Mouse (Mus musculus): ENCODE data around the gene Arg2. TPM values are rescaled to one million over a fixed set of nuclear protein-coding genes. Genes with fewer than 3 reads are reported as not detected.

Gene Arg2
- not detected in 2 replicates for polyA plus RNA-seq (2015; fragmentation: Nextera tagmentation; extraction: Ambion mirVana)

DNA sequence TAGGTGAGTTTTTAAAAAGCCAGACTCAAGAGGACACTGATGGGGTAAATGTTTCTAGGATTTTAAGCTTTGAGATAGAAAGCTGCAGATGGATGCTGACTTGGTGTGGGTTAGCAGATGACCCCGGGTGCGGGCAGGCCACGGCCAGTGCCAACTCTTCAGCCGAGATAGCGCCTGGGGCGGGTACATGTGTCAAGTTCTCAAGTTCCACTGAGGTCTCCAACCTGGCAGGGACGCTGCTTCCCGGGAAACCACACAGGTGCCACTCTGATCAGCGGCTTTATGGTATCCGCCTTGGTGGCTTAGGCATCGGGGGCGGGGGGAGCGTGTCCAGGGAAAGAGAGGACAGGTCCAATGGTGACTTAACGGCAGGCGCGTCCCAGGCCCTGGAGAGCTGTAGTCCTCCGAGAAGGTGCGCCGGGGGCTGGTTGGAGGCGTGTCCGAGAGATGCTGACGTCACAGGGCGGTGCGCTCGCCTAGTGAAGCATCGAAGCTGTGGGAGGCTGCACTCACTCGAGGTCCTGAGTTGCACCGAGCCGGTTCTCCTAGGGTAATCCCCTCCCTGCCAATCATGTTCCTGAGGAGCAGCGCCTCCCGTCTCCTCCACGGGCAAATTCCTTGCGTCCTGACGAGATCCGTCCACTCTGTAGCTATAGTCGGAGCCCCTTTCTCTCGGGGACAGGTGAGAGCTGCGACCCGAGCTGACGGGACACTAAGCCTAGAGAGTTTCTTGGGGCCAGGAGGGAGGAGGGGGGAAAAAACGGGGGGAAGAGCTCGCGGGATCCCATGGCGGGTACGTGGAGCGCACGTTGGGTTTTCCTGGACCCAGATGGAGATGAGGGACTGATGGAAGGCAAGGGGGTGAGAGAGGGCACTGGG is at the start of gene Arg2:
Gene Arg2 (plus strand): TSS at position 479 of the 879 bp plus-strand sequence.

DNA sequence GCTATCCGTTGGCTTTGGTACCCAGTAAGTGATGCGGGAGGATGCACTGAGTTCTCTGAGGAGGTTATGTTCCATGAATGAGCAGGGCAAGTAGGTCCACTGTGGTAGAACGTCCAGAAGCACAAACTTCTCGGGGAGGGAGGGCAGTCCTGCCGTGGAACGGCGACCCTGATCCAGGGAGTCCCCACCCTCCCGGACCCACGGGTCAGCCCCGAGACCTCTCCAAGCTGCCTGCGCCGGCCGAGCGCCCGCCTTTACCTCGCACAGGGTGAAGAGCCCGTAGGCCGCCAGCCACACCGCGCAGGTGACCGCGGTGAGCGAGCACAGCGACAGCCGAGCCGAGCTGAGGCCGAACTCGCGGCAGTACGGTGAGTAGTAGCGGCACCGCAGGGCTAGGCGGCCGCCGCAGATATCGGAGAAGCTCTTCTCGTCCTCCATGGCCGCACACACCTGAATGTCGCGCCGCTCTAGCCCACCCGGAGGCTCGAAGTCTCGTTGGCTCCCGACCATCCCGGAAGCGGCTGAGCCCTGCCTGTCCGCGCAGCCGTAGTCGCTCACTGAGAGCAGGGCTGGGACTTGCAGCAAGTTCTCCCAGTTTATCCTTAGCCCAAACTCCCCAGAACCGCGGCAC is 41.3 kb upstream of the Arg2 start, which contains the start of gene Pigh:
Gene Pigh (minus strand): TSS at position 470 of the 631 bp plus-strand sequence.

DNA sequence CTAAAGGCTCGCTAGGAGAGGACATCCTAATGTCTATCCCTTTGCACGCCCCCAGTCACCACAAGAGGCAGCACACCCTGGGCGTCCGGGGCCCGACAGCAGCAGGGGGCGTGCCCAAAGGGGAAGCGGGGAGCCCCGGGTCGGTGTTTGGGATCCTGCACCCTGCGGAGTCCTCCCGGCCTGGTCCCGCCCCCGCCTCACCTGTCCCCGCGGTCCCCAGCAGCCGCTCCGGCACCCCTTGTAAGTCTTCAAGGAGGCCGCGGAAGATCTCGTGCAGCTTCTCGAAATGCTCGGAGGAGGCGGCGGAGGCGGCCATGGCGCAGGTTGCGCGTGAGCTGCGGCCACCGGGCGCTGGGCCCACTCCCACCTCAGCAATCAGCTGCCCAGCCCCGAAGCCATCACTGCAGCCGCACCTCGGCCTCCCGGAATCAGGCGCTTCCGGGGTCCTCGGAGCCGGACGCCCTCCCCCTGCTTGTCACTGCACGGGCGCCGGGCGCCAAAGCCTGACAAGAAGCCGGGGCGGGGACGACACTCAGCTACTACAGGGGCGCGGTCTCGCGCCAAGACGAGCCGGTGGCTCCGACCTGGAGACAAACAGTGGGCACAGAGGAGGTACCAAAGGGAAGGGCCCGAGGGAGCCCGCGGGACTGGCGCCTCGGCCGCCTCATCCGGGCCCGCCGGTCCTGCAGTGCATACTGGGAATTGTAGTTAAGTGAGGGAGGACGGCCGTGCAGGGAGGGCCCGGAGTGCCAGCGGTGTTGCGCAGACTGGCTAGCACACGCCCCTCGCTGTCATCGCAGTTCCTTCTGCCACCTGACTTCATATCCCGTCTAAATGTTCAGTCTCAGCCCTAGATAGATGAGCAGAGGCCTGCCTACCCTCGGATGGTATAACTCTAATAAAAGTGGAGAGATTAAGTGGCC is 41.7 kb downstream of the Arg2 start, which contains the start of gene Vti1b:
Gene Vti1b (minus strand): TSS at position 649 of the 923 bp plus-strand sequence.

DNA sequence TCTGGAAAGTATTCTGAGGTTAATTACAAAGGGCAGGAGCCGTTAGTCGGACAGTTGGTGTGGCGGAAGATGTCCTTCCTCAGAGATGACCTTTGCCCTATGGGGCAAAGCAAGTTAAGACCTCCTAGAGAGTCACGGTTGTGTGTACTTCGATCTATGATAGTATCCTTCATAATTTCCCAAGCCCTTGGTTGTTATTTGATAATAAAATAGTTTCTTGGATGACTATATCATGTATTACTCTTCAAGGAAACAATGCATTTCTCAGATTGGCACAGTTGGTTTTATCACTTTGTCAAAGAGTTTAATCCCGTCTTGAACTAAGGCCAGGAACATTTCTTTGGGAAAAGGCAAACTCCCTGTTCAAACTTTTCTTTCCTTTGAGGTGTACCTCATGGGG is 61.6 kb downstream of the Arg2 start, which contains the start of gene Rdh11:
Gene Rdh11 (minus strand): TSS at position 101 of the 400 bp plus-strand sequence.

Other genes with a start within 250 kb of the Arg2 start
- gene Plek2, start 223.8 kb upstream of the Arg2 start, polyA plus RNA-seq (2015; fragmentation: Nextera tagmentation; extraction: Ambion mirVana) = 0.21 and 0.95 TPM in 2 replicates
- 2.5 and 3.5 TPM in 2 replicates for gene Tmem229b, start 123.2 kb upstream of the Arg2 start, polyA plus RNA-seq (2015; fragmentation: Nextera tagmentation; extraction: Ambion mirVana)
- 0.42 and 0.54 TPM in 2 replicates for gene Plekhh1, start 101.6 kb upstream of the Arg2 start, polyA plus RNA-seq (2015; fragmentation: Nextera tagmentation; extraction: Ambion mirVana)
- gene Pigh, start 41.1 kb upstream of the Arg2 start, polyA plus RNA-seq (2015; fragmentation: Nextera tagmentation; extraction: Ambion mirVana) = 5.1 and 7.2 TPM in 2 replicates
- gene Vti1b, start 41.9 kb downstream of the Arg2 start, polyA plus RNA-seq (2015; fragmentation: Nextera tagmentation; extraction: Ambion mirVana) = 65.0 and 72.1 TPM in 2 replicates
- gene Rdh11, start 61.5 kb downstream of the Arg2 start, polyA plus RNA-seq (2015; fragmentation: Nextera tagmentation; extraction: Ambion mirVana) = 5.9 and 6.8 TPM in 2 replicates
- 0.76 and 2.2 TPM in 2 replicates for gene Rdh12, start 78.1 kb downstream of the Arg2 start, polyA plus RNA-seq (2015; fragmentation: Nextera tagmentation; extraction: Ambion mirVana)
- 5.7 TPM in 2 replicates for gene Zfyve26, start 165.5 kb downstream of the Arg2 start, polyA plus RNA-seq (2015; fragmentation: Nextera tagmentation; extraction: Ambion mirVana)
- 1.7 and 2.0 TPM in 2 replicates for gene Rad51b, start 166.5 kb downstream of the Arg2 start, polyA plus RNA-seq (2015; fragmentation: Nextera tagmentation; extraction: Ambion mirVana)

Measured in skeletal muscle tissue, postnatal 0 days (tissue).